Mouse (Mus musculus) thymus, adult 18-20 months (tissue): ENCODE data around the gene Ptpn6.

Experiments used
- DNase-seq, 2 experiments: peaks; one replicate each; pipeline ENCODE4 v3.0.0; 2022; ENCODE audit warnings: mixed read lengths in 2 of 2

Gene Ptpn6

DNA sequence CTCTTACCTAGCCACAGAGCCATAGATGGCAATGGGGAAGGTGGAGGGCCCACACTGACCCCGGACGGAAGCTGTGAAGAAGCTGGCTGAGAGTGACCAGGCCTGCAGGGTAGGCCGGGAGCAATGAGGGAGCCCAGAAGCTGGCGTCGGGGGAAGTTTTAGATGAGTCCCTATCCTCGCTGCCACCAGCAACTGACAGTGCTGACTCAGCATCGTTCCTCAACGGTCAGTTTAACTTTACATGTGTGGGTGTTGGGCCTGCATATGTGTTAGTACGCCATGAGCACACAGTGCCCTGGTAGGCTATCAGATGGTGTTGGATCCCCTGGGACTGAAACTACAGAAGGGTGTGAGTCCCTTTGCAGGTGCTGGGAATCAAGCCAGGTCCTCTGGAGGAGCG lies 14.0 kb downstream of the Ptpn6 start:
- DNase-seq, result no peak

DNA sequence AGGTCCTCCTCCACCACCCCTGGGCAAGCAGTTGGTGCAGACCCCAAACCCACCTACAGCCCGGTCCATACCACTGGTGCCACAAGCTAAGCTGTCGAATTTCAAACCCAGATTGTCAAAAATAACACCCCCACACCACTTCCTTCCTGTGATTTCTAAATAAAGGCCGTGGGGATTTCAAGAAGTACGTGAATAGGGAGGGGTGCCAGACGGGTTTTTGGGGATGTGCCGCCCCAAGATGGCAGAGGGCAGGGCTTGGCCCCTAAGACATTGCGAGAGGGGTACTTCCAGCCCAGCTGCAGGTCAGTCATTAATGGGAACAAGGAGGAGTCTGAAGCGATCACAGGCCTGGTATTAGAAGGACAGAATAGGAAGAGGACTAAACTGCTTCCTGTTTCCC lies 15.0 kb downstream of the Ptpn6 start:
- DNase-seq, result no peak

DNA sequence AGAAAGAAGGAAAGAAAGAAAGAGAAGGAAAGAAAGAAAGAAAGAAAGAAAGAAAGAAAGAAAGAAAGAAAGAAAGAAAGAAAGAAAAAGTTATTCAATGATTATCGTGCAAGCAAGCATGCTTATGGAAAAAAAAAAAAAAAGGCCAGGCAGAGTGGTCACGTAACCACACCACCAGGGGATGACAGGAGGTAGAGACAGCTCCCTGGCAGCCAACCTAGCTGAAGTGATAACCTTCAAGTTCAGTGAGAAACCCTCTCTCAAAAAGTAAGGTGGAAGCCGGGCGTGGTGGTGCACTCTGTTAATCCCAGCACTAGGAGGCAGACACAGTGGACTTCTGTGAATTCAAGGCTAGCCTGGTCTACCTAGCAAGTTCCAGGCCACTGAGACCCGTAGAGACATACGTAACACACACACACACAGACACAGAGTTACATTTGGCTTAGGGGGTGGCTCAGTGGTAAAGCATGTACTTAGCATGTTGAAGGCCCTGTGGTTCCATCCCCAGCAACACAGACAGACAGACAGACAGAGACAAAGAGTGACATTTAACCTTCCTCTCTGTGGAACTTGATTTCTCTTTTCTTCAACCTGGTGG lies 15.5 kb downstream of the Ptpn6 start:
- no peak for DNase-seq

DNA sequence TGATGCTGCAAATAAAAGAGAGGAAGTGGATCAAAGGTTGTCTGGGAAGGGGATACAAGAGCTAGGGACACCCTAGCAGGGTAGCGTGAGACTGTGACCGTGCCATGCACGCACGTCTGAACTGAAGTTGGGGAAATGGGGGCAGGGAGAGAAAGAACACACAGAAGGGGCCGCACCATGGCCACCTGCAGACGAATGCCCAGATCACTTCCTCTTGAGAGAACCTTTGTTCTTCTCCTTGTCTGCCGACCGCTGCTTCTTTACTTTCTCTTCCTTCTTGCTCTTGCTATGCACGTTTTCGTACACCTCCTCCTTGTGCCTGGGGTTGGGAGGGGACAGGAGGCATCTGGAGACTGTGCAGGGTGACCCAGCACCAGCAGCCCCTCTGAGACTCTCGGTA lies 17.6 kb downstream of the Ptpn6 start:
- DNase-seq, result peak in 1 of 2 experiments; percentile 59

DNA sequence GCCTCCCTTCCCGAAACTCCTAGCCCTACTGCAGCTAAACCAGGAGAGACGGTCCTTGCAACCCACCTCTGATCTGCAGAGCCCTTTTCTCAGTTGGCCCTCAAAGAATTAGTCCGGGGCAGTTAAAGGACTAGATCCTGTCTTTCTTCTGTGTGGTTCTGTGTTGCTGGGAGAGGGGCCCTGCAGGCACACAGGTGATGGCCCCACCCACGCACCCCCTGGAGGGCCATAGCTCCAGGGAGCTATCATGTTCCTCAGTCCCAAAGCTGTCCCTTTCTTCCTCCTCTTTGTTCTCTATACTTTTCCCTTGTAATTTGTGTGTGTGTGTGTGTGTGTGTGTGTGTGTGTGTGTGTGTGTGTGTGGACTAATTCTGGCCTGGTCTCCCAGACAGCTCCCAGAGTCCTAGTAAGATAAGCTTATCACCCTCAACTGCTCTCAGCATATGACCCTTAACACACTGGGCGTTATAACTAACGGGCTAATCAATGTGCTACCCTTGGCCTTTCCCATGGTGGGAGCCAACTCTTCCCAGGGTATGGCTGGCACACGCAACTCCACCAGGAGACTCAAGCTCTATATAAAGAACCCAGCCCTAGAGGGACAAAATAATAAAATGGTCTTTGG lies 19.0 kb downstream of the Ptpn6 start:
- DNase-seq, result no peak

DNA sequence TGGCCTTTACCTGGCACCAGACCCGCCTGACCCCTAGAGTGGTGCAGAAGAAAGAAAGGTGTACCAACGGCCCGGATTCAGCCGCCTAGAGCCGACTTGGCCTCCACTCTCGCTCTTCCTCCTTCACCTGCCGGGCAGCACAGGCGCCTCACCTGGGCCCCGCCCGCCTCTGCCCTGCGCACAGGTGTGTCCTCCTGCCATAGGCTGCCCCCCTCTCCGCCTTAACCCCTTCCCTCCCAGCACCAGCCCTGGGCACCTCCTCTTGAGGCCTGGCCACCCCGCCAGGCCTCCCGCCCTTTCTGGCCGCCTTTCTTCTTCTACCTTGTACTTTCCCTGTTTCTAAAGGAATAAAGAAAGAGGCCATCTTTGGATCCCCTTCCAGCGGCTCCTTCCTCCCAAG lies 19.8 kb downstream of the Ptpn6 start:
- DNase-seq, result no peak

DNA sequence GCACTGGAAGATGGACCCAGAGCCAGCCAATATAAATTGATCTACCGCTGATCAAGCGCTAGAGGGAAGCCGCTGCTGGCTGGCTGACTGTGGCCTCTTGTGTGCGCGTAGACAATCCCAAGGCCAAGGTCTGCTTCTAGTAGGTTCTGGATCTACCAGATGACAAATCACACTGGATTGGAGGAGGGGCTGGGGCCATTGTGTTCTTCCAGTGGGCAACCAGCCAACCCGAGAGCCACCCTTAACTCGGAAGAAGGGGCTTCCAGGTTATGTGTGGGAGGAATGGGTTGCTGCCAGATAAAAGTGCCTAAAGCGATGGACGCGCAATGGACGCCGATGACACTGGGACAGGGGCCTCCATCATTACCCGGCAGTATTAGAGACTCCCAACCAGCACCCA lies 20.5 kb downstream of the Ptpn6 start:
- DNase-seq, result no peak

DNA sequence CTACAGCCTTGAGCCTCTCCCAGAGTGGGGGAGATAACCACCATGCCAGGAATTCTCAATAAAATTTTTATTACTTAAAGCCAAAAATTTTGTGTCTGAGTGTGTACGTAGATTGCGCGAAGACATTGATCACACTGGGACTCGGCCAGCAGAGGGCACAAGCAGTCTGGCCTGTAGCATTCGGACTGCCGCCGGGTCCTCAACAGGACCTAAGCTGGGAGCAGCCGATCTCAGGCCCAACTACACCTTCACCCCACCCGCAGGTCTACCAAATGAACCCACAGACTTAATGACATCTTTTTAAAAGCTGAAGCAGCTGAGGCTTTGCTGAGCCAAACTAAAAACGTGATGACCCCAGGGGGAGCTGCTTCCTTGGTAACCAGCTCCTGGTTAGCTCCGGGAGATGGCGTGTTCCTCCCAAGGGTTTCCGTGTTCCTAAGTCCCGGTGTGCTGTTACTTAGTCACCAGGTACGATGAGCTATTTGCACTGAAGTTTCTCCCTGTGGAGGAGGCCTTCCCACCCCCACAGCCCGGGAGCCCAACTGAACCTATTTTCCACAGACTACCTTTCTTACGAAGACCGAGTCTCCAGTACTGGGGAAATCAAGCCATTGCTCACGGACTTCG lies 21.5 kb downstream of the Ptpn6 start:
- DNase-seq, result no peak

DNA sequence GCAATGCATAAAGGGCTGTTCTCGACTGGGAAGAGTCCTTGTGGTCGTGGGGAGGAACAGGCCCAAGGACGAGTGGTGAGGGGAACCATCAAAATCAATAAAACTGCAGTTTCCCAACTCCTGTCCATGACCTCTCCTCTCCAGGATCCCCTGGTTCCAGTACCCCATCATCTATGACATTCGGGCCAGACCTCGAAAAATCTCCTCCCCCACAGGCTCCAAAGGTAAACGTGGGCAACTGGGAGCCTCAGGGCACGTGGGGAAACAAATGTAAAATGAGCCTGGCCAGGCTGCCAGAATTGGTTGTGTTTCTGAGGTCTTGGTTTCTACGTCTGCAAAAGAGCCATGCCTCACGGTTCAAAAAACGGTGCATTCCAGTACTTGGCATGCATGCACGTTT lies 25.6 kb downstream of the Ptpn6 start:
- DNase-seq, result no peak

DNA sequence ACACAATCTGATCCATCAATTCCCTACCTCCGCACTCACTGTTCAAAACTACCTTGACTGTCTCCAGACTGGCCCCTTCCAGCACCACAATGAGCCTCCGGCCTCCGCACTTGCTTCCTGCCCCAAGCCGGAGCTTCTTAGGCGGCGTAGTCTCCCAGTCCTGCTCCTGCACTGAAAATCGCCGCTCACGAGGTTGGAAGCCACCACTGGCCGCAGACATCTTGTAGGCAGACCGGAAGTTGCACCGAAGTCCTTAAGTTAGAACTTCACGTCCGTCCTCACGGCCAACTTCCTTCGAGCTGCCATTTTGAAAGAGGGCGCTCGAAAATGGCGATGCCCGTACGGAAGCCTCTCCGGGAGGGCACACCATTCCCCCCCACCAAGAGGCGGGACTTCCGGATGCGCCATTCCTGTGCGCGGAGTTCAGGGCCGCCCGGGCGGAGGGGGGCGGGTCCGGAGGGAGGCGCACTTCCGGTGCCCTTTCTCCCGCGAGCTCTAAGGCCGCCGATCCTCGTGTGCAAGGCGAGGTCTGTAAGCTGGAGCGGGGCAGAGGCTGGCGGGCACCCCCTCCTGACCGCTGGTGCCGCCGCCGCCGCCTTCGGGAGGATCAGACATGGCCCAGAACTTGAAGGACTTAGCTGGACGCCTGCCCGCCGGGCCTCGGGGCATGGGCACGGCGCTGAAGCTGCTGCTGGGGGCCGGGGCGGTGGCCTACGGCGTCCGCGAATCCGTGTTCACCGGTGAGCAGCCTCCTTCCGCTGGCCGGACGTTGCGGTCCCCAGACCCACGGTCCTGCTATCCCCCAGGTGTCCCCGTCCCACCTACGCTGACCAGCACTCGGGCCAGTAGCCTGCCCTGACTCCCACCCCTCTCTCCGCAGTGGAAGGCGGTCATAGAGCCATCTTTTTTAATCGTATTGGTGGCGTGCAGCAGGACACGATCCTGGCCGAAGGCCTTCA lies 26.4 kb downstream of the Ptpn6 start, which contains the start of the genes Emg1 and Phb2:
Gene Emg1 (minus strand): TSS at position 355 of the 959 bp plus-strand sequence.
Gene Phb2 (plus strand): TSS at position 513 of the 959 bp plus-strand sequence.
- DNase-seq, result peak; percentile 93 to 96

DNA sequence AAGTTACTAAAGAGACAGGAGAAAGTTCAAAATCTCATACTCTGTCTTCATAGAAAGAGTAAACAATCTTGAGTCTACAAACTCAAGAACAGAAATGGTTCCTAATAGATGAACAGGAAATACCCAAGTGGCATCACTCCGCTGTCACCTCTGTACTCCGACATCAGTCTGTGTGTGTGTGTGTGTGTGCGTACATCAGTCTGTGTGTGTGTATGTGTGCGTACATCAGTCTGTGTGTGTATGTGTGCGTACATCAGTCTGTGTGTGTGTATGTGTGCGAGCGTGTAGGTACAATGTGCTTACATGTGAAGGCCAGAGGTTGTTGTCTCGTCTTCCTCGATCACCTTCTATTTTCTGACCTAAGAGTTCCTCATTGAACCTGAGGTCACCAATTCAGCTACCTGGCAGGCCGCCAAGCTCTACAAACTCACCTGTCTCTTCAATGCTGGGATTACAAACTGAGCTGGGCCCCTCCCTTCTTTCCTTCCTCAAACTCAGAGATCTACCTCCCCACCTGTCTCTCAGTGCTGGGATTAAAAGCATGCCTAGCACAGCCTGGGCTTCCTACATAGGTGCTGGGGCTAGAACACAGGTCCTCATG lies 30.1 kb downstream of the Ptpn6 start:
- DNase-seq, result no peak

DNA sequence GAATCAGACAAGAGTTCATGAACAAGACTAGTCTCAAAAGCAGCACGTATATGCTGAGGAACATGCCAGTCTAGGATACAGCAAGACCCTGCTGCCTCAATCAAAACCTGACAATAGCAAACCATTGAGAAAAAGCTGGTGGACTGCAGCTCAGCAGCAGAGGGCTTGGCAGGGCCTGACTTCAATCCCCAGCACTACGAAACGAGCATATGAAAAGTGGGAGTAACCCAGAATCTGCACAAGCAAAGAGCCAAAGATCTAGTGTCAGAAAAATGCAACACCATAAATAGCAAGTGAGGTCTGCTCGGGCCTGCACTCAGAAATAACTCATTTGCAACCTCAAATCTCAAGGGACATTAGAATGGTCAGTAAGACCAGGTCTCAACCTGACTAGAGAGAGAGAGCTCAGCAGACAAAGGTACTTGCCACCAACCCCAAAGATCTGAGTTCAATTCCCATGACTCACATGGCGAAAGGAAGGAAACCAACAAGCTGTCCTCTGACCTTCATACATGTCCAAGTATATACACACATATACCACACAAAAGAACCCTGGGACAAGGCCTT lies 32.4 kb downstream of the Ptpn6 start:
- no peak for DNase-seq

DNA sequence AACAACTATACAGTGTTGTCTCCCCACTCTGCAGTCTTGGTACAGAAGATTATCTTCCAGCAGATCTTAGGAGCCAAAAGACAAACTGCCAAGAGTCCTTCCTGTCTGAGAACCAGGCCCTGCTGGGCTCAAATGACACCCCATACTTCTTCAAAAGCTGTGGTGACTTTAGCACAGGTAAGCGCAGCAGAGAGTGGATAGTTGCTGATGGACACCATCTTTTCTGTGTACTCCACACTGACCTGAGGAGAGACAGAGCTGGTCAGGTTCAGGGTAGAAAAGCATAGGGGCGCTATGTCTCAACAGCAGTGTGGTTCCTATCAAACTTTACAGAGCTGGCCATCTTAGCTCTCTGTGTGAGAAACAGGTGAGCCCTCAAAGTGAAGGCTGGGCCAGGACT lies 34.1 kb downstream of the Ptpn6 start:
- DNase-seq, result no peak

DNA sequence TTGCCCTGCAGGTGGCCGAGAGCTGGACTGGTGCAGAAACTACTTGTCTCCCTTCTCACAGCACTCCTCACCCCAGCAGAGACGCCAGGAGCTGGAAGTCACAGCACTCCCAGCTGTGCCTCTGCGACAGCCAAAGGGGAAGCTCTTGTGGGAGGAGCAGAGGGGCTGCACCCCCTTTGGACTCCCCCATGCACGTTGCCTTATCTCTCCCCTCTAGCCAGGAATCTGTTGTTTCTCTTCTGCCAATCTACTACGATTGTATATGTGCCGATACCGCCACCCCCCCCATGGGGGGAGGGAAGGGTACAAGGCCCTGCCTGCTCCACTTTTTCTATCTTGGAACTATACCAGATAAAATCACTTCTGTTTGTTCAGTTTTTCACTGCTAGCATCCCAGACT lies 34.7 kb downstream of the Ptpn6 start:
- no peak for DNase-seq

DNA sequence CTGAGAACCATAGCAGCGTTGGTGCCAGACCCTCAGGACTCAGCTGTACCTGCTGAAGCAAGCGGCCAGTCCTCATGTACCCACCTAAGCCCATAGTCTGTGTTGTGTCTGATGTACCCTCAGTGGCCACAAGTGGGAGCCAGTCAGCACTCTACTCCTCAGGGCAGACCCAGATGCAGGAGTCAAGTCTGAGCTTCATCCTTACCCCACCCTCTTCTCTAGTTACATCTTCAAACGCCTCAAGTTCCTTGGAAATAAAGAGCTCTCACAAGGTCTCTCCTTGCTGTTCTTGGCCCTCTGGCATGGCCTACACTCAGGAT lies 35.8 kb downstream of the Ptpn6 start:
- peak; percentile 66 to 70 for DNase-seq

DNA sequence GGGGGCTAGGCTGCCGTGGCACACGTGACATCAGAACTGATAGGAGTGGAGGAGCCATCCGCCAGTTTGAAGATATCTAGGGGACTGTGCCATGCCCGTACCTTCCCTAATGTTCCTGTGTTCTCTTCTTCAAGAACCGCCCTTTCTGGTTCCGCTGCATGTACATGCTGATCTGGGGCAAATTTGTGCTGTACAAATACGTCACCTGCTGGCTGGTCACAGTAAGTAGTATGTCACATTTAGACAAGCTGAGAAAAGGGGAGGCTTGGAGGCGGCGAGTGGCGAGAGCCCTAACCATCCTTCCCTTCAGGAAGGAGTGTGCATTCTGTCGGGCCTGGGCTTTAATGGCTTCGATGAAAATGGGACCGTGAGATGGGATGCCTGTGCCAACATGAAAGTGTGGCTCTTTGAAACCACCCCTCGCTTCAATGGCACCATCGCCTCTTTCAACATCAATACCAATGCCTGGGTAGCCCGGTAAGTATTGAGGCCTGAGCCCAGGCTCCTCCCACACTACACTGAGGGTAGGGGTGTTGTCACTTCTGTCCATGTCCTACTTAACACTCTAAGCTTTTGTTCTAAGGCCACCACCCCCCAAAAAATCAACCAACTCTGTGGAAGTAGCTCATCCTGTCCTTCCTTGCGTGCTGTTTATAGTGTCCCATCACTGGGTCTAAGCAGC lies 36.3 kb downstream of the Ptpn6 start:
- DNase-seq, result no peak

DNA sequence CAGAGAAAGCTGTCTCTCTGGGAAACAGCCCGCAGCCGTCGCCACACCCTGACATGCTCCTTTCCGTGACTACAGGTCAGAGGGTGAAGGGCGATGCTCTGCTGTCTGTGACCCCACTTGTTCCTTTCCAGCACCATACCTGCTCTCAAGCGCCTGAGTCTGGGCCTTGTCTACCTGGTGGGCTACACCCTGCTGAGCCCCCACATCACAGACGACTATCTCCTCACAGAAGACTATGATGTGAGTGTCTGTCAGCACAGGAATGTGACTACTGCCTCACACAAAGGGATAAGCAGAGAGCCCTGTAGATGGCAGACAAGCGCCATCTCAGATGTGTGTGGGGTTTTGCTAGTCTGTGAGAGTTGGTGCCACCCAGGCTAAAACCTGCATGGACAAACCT lies 37.2 kb downstream of the Ptpn6 start:
- DNase-seq, result no peak

DNA sequence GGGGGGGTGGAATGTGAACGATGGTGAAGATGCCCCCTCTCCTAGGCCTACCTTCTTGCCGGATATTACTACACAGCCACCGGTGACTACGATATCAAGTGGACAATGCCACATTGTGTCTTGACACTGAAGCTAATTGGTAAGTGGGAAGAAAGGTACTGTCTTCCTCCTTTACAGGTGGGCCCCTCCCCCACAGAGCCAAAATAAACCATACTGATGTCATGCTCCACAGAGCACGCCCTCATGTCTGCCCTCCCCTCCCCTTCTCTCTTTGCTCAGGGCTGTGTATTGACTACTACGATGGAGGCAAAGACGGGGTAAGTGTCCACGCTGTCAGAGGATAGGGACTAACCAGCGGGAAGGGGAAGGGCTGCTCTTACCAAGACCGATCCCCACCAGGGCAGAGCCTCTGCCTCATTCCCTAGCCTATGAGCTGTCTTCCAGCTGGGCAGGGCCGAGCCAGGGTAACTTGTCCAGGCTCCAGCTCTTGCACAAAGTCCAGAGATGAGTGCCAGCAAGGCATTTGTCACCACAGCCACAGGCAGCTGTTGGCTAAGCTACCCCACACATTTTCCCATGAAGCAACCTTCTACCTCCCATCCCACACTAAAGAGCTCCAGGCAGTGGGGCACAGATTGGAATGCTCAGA lies 38.4 kb downstream of the Ptpn6 start:
- no peak for DNase-seq

DNA sequence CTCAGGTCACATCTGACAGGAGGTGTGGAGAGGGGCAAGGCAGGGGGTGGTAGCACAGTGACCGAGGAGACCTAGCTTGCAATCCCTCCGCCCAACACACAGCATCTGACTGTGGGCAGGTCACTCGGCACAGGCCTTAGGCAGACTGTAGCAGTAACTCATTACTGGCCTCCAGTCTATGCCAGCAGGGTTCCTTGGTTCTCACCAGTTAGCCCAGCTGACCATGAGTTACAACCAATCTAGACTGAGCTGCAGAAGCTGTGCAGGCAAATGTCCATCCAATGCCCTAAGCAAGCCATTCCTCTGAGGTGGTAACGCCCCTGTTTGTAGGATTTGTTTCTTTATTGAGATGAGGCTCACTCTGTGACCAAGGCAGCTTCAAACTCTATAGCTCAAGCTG lies 39.1 kb downstream of the Ptpn6 start:
- DNase-seq, result no peak

DNA sequence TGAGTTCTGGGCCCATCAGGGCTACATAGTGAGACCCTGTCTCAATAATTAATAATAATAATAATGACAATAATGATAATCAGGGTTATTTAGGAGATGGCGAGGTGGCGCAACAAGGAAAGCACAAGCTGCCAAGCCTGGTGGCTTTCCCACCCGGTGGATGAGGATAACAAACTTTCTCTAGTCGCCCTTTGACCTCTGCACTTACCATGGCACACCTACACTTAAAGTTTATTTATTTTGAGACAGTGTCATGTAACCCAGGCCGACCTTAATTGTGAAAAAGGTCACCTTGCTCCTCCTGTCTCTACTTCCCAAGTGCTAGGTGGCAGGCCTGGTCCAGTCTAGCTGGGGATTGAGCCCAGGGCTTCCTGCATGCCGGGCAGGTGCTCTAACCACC lies 39.8 kb downstream of the Ptpn6 start:
- DNase-seq, result no peak

DNA sequence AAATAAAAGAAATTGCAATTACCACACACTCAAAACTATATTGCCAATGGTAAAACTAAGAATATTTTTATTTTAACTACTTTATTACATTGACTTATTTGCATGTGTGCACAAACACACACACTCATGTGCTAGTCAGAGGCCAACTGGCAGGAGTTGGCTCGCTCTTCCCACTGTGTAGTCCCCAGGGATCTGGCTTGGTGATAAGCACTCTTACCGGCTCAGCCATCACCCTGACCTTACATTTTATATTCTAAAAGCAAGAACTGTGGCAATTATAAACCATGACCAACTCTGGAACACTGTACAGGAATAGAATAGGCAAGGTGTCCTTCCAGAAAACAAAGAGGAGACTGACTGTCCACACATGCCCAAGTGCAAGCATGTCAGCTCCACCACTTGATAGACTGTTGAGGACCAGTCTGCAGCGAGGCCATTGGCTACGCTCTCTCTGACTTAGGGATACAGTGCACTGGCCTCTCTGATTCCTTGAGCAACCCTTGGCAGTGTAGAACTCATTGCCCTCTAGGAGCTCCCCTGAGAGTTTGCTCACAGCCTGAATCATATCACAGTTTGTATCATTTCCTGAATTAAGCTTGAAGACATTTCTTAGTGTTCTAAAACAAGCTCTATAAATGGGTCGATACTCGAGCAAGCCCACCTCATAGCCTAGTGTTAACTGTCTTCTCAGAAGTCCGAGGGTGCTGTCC lies 41.9 kb downstream of the Ptpn6 start:
- DNase-seq, result no peak
